Comparison of ENCODE assay signal across 10 mouse cellular contexts in the genomic region with DNA sequence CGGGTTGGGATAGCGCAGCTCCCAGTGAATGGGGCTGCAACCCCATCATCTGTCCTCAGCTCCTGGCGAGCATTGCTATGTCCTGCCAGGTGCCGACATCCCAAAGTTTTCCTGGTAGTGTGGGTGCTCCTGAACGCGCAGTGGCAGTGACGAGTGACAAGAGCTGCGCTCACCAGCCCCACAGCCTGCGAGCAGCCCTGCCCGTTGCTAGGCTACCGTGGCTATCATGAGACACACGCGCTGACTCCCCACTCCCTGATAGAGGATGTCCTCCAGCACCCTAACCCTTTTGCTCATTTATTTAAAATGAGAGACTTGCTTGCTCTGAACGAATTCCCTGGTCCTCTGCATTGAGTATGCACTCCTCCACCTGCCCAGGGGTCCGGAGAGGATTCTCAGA. TPM values are rescaled to one million over a fixed set of nuclear protein-coding genes. Genes with fewer than 3 reads are reported as not detected.
DNase-seq lines count a peak whose midpoint lies in the region; ATAC-seq and TF ChIP-seq lines count a peak whose summit lies in the region.
"Had no signal": no experiment of that assay in that cellular context is flagged by ENCODE, and none has a peak within 500 bp of the region (broad histone marks: within the 10 kb centered on the region; RNA-seq: fewer than 3 reads in every experiment).

No protein-coding gene starts in this region.

- no peaks in the 10 kb centered on the region for H3K9me3 ChIP-seq in heart, embryonic 13.5 days
- H3K9me3 ChIP-seq in MEL (replicated peaks; ENCODE audit: insufficient read depth, low read length) = no peaks in the 10 kb centered on the region
- no peaks in the 10 kb centered on the region for H3K9me3 ChIP-seq in forebrain, embryonic 10.5 days
- H3K9me3 ChIP-seq in stomach, postnatal 0 days (ENCODE audit: control insufficient read depth, low read length) = no peaks in the 10 kb centered on the region

- 14% methylated on average over 15 of the region's 15 CpGs for WGBS in heart, embryonic 13.5 days
- WGBS in forebrain, embryonic 10.5 days = 20% methylated on average over 15 of the region's 15 CpGs
- WGBS in stomach, postnatal 0 days = 26% methylated on average over 15 of the region's 15 CpGs

- no peak overlapping the region for H3K27ac ChIP-seq in heart, embryonic 13.5 days (replicated peaks)
- no peak overlapping the region for H3K27ac ChIP-seq in MEL (ENCODE audit: control insufficient read depth, low read depth, low read length)
- H3K27ac ChIP-seq in forebrain, embryonic 10.5 days = no peak overlapping the region
- no peak overlapping the region for H3K27ac ChIP-seq in stomach, postnatal 0 days (replicated peaks)

- TF ChIP-seq EP300 in MEL (IDR thresholded peaks at IDR 0.05; ENCODE audit: low read depth in 1 of 2, low read length in 2 of 2) = no peak
- no peak for TF ChIP-seq EP300 in stomach, postnatal 0 days (optimal IDR thresholded peaks at IDR 0.05)

- H3K4me1 ChIP-seq in heart, embryonic 13.5 days = peaks cover 35% of the 10 kb centered on the region
- H3K4me1 ChIP-seq in MEL (ENCODE audit: control insufficient read depth in 1 of 2, insufficient read depth in 2 of 2, low read length in 2 of 2) = no peaks in the 10 kb centered on the region
- H3K4me1 ChIP-seq in forebrain, embryonic 10.5 days = peaks cover 24% of the 10 kb centered on the region
- H3K4me1 ChIP-seq in stomach, postnatal 0 days (replicated peaks; ENCODE audit: control insufficient read depth, insufficient read depth) = no peaks in the 10 kb centered on the region

- TF ChIP-seq CTCF in MEL (IDR thresholded peaks at IDR 0.05 in 2 of 3, conservative IDR thresholded peaks at IDR 0.05 in 1 of 3; ENCODE audit: control insufficient read depth in 1 of 3, insufficient read depth in 1 of 3, low read depth in 2 of 3, low read length in 3 of 3, poor library complexity in 1 of 3, severe bottlenecking in 1 of 3) = no peak
- no peak for TF ChIP-seq CTCF in stomach, postnatal 0 days (IDR thresholded peaks at IDR 0.05; ENCODE audit: low read depth)

- H3K4me3 ChIP-seq in heart, embryonic 13.5 days = no peak overlapping the region
- H3K4me3 ChIP-seq in MEL (ENCODE audit: control insufficient read depth in 1 of 2, insufficient read depth in 1 of 2, low read depth in 2 of 2, low read length in 2 of 2) = no peak overlapping the region
- peak overlapping the region; percentile 16; the same call in 1 of the 2 replicates for H3K4me3 ChIP-seq in forebrain, embryonic 10.5 days
- no peak overlapping the region for H3K4me3 ChIP-seq in stomach, postnatal 0 days (ENCODE audit: low read depth, low read length)

- no peak for DNase-seq in heart, postnatal 36 days
- peak; percentile 39 for DNase-seq in MEL (ENCODE audit: low read depth, low spot score)
- no peak for DNase-seq in forebrain, embryonic 10.5 days (ENCODE audit: extremely low spot score, low spot score)
- no peak for DNase-seq in gastrocnemius, adult 18-20 months (ENCODE audit: low spot score)
- no peak for DNase-seq in stomach, postnatal 0 days (ENCODE audit: low spot score)
- DNase-seq: layer of hippocampus, adult 9-11 months; lung, adult 2 months had no signal

- intact Hi-C loops in heart, postnatal 36 days (cut with DNase I) = no loop called here

- H3K36me3 ChIP-seq in heart, embryonic 13.5 days = no peaks in the 10 kb centered on the region
- no peaks in the 10 kb centered on the region for H3K36me3 ChIP-seq in MEL (ENCODE audit: control insufficient read depth in 1 of 2, insufficient read depth in 2 of 2, low read length in 2 of 2)
- no peaks in the 10 kb centered on the region for H3K36me3 ChIP-seq in forebrain, embryonic 10.5 days (replicated peaks)
- no peaks in the 10 kb centered on the region for H3K36me3 ChIP-seq in stomach, postnatal 0 days (ENCODE audit: control insufficient read depth, insufficient read depth, low read length)

- no peak overlapping the region for H3K9ac ChIP-seq in heart, embryonic 13.5 days
- no peak overlapping the region for H3K9ac ChIP-seq in MEL (ENCODE audit: control insufficient read depth, low read depth, low read length, poor library complexity, severe bottlenecking)
- no peak overlapping the region for H3K9ac ChIP-seq in stomach, postnatal 0 days (ENCODE audit: low read length)

- no peak for TF ChIP-seq POLR2A in MEL (IDR thresholded peaks at IDR 0.05; ENCODE audit: control insufficient read depth in 1 of 2, insufficient read depth in 1 of 2, low read depth in 1 of 2, low read length in 2 of 2, poor library complexity in 1 of 2)

- no peak; the same call in 1 of the 2 replicates for ATAC-seq in heart, embryonic 13.5 days (ENCODE audit: extremely low read depth, insufficient number of reproducible peaks, low FRiP score, low TSS enrichment)
- ATAC-seq in megakaryocyte-erythroid progenitor cell, adult 5-6 weeks (replicated peaks; ENCODE audit: low FRiP score, low TSS enrichment, poor library complexity, severe bottlenecking) = 0 out of 2 replicates have a peak, but pooled peaks have one; percentile 18
- ATAC-seq in stomach, postnatal 0 days (ENCODE audit: low FRiP score, low TSS enrichment) = no peak
- ATAC-seq in activated CD4-positive, CD25-positive, alpha-beta regulatory T cell, adult 4 months = no peak

- no peaks in the 10 kb centered on the region for H3K79me2 ChIP-seq in MEL (ENCODE audit: control insufficient read depth, insufficient read depth, low read length, poor library complexity)

- H3K4me2 ChIP-seq in heart, embryonic 13.5 days = peak overlapping the region; percentile 52
- no peak overlapping the region for H3K4me2 ChIP-seq in stomach, postnatal 0 days (replicated peaks; ENCODE audit: low read depth)

- no peak for TF ChIP-seq RAD21 in MEL (IDR thresholded peaks at IDR 0.05; ENCODE audit: low read depth, low read length)

- H3K27me3 ChIP-seq in heart, embryonic 13.5 days (replicated peaks) = peaks cover 16% of the 10 kb centered on the region
- H3K27me3 ChIP-seq in MEL (ENCODE audit: control insufficient read depth in 1 of 2, insufficient read depth in 2 of 2, low read length in 2 of 2) = peaks cover 23 to 42% of the 10 kb centered on the region in 2 experiments
- H3K27me3 ChIP-seq in forebrain, embryonic 10.5 days (ENCODE audit: poor library complexity, severe bottlenecking) = peaks cover 24% of the 10 kb centered on the region
- H3K27me3 ChIP-seq in stomach, postnatal 0 days (ENCODE audit: control insufficient read depth, insufficient read depth, low read length) = no peaks in the 10 kb centered on the region

TF ChIP-seq in MEL, 35 proteins besides CTCF, POLR2A, EP300 and RAD21:
- no peak for TF ChIP-seq CHD2 (IDR thresholded peaks at IDR 0.05; ENCODE audit: low read length)
- TF ChIP-seq NELFE (IDR thresholded peaks at IDR 0.05; ENCODE audit: low read depth, low read length) = no peak
- TF ChIP-seq POLR2AphosphoS2 (IDR thresholded peaks at IDR 0.05; ENCODE audit: low read length) = no peak
- TF ChIP-seq ZC3H11A (IDR thresholded peaks at IDR 0.05; ENCODE audit: low read depth, low read length) = no peak
- no peak for TF ChIP-seq RCOR1 (IDR thresholded peaks at IDR 0.05; ENCODE audit: low read depth, low read length)
- no peak for TF ChIP-seq SIN3A (IDR thresholded peaks at IDR 0.05; ENCODE audit: low read length)
- TF ChIP-seq MXI1 (IDR thresholded peaks at IDR 0.05; ENCODE audit: low read depth, low read length) = no peak
- TF ChIP-seq GABPA (IDR thresholded peaks at IDR 0.05; ENCODE audit: low read depth, low read length) = no peak
- no peak for TF ChIP-seq MEF2A (IDR thresholded peaks at IDR 0.05; ENCODE audit: extremely low read depth, insufficient replicate concordance, low read depth, low read length, poor library complexity, severe bottlenecking)

RNA-seq across cellular contexts. Expression of gene Amotl1, which starts 10.7 kb away (rescaled TPM):
- 15.3 and 15.7 TPM in 2 replicates for polyA plus RNA-seq in heart, embryonic 13.5 days (2015; fragmentation: Nextera tagmentation; extraction: Ambion mirVana)
- 10 to 100 TPM; 52.8 to 58.6 TPM for total RNA-seq in heart, postnatal 36 days (2021)
- total RNA-seq in MEL (2012; rRNA removed) = 9.1 and 9.3 TPM in 2 replicates
- polyA plus RNA-seq in MEL (2012; ENCODE audit: insufficient read depth in 1 of 2, insufficient read length in 2 of 2, low read depth in 1 of 2, low replicate concordance in 2 of 2, missing spikeins in 1 of 2) = 1 to 10 TPM in 1 of 2 experiments, not detected in 1; 7.4 TPM
- polyA plus RNA-seq in forebrain, embryonic 10.5 days (2016; fragmentation: Nextera tagmentation; extraction: Ambion mirVana) = 15.7 and 17.3 TPM in 2 replicates
- total RNA-seq in megakaryocyte-erythroid progenitor cell, adult 5-6 weeks (2014; fragmentation: Nextera tagmentation) = not detected in 2 replicates
- not detected in 2 replicates for total RNA-seq in megakaryocyte-erythroid progenitor cell, adult 5-6 weeks (2017)
- 100 to 1,000 TPM; 330 to 339 TPM for total RNA-seq in gastrocnemius, adult 18-20 months (2021)
- polyA plus RNA-seq in stomach, postnatal 0 days (2015; fragmentation: Nextera tagmentation; extraction: Ambion mirVana) = 7.3 and 7.7 TPM in 2 replicates
- polyA plus RNA-seq in activated CD4-positive, CD25-positive, alpha-beta regulatory T cell, adult 4 months (2017; shearing (Covaris generic)) = under 1 TPM; 0.32 to 0.57 TPM
